1 mouse cellular context compared by ENCODE assay signal in genomic region chr16:17554702-17555101, GRCm38 (mm10).
TF ChIP-seq lines count a peak whose summit lies in the region.

No protein-coding gene starts in this region.

TF ChIP-seq in MEL, 35 proteins besides CTCF, POLR2A, EP300 and RAD21:
- TF ChIP-seq HCFC1 (IDR thresholded peaks at IDR 0.05; ENCODE audit: low read depth, low read length) = peak; percentile 43; the same call in 1 of the 2 replicates
- TF ChIP-seq TBP (IDR thresholded peaks at IDR 0.05; ENCODE audit: low read depth, low read length) = peak; percentile 98
- TF ChIP-seq TCF12 (IDR thresholded peaks at IDR 0.05; ENCODE audit: low read depth, low read length) = peak; percentile 14; the same call in 1 of the 2 replicates
- TF ChIP-seq POLR2AphosphoS2 (IDR thresholded peaks at IDR 0.05; ENCODE audit: low read length) = peak; percentile 85
- peak; percentile 51; the same call in 1 of the 2 replicates for TF ChIP-seq MYC (IDR thresholded peaks at IDR 0.05; ENCODE audit: low read depth, low read length)
- TF ChIP-seq NELFE (IDR thresholded peaks at IDR 0.05; ENCODE audit: low read depth, low read length) = peak; percentile 79
- peak; percentile 55 for TF ChIP-seq SIN3A (IDR thresholded peaks at IDR 0.05; ENCODE audit: low read length)
- peak; percentile 85 for TF ChIP-seq ZMIZ1 (IDR thresholded peaks at IDR 0.05; ENCODE audit: low read depth, low read length)
- TF ChIP-seq GATA1 (IDR thresholded peaks at IDR 0.05; ENCODE audit: low read depth, low read length) = peak; percentile 94
